Mouse (Mus musculus) testis, adult 2 months (tissue): ENCODE results near the gene Ftcd.

Source experiments
- CTCF ChIP-seq: fragments of 200-500 bp; IDR thresholded peaks from 2 replicates; pipeline ENCODE4 v1.5.1; 2012; ENCODE audit warnings: low read depth, mild to moderate bottlenecking, inconsistent platforms, low read length, moderate library complexity; ENCODE audit not compliant: control insufficient read depth, insufficient read depth, insufficient replicate concordance
- POLR2A ChIP-seq: fragments of 200-500 bp; IDR thresholded peaks from 2 replicates; pipeline ENCODE4 v1.6.1; 2012; ENCODE audit warnings: low read depth, mild to moderate bottlenecking, inconsistent platforms, low read length, moderate library complexity; ENCODE audit not compliant: control insufficient read depth

DNA sequence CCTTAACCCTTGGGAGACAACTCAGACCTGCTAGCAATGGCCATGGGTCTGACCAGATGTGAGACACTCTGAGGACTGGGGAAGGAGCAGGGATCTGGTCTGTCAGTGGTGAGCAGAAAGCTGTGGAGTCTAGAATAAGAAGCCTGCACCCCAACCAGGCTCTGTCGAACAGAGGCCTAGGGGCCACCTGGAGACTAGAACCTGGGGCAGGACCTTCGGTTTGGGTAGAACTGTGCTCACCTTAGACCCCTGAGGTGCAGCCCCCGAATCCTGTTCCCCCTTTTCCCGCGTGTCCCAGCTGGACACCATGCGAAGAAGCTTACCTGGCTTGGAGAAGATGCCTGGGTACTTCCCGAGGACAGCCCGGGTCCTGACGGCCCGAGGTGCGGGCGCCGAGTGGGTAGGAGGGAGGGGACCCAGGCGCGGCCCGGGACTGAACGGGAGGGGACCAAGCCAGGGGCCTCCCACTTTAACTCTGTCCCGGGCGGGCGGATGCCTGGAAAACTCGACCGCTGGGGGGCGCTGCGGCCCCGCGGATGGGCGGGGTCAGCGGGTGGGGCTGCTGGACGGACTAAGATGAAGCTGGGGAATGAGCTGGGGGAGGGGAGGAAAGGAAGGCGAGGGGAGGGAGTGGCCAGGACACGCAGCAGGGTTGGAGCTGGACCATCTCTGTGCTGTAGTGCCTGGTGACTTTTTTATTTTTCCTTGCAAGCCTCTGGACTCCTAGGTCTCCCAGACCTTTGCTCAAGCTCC is 47.7 kb downstream of the Ftcd start, which contains the start of gene Col6a2:
- TF ChIP-seq CTCF (peak; percentile 53), POLR2A (no peak)
